Mouse (Mus musculus): ENCODE measurements around the gene Cyth1. TPM values are rescaled to one million over a fixed set of nuclear protein-coding genes. Genes with fewer than 3 reads are reported as not detected.

Gene Cyth1
- total and polyA plus RNA-seq, 3 experiments: 13.2 to 13.6 TPM; not detected in 1

DNA sequence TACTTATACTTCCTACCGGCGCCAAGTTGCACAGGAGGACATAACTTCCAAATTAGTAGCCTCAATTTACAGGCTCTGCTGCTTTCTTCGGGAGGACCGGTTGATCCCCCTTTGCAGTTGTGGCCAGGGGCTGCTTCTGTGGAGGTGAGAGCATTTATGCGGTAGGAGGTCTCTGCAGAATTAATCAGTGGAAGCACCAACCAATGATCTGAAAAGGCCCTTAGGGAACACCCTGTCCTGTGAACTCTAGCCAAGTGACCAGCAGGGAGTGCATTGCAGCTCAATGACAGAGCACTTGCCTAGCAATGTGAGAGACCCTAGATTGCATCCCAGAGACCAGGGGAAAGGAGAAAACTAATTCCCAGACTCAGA is 606 bp upstream of the Cyth1 start (continued):
- no peak for TF ChIP-seq SMC3 (IDR thresholded peaks at IDR 0.05; ENCODE audit: low read depth, low read length)
- TF ChIP-seq GATA1 (IDR thresholded peaks at IDR 0.05; ENCODE audit: low read depth, low read length): no peak
- TF ChIP-seq MYC (IDR thresholded peaks at IDR 0.05; ENCODE audit: low read depth, low read length): no peak
- no peak for TF ChIP-seq ZKSCAN1 (IDR thresholded peaks at IDR 0.05; ENCODE audit: low read depth, low read length)

DNA sequence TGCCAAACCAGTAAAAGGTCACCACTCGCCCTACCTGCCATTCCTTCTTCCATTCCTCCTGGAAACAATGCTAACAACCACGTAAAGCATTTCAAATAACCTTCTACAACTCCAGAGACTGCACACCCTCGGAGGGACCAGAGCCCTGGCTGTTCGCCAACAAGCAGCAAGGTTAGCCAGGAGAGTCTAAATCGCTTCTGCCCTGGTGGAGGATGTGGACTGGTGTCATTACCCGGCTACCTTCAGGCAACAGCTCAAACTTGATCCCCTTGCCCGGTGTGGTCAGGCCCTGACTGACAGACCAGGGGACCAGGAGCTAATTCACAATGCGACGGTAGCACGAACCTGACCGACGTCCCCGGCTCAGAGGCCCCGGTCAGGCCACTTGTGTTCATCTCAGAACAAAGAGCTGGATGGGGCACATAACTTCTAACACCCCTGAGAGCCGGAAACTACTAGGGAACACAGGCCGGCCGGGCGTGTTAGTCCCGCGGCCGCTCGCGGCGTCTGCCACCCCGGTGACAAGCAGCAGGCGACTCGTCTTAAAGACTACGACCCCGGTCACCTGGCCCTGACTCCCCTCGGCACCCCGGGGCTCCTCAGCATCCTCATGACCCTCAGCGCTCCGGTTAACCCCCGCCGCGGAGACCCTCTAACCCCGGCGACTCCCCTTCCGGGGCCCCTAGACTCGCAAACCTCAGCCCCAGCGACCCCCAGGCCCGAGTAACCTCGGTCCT is 865 bp downstream of the Cyth1 start:
- Histone ChIP-seq H3K27me3 (ENCODE audit: control insufficient read depth in 1 of 2, insufficient read depth in 2 of 2, low read length in 2 of 2) (no peaks in the 10 kb centered on the region), H3K27ac (ENCODE audit: control insufficient read depth, low read depth, low read length) (no peak overlapping the region), H3K4me1 (ENCODE audit: control insufficient read depth in 1 of 2, insufficient read depth in 2 of 2, low read length in 2 of 2) (peaks cover 17 to 31% of the 10 kb centered on the region in 2 experiments)

DNA sequence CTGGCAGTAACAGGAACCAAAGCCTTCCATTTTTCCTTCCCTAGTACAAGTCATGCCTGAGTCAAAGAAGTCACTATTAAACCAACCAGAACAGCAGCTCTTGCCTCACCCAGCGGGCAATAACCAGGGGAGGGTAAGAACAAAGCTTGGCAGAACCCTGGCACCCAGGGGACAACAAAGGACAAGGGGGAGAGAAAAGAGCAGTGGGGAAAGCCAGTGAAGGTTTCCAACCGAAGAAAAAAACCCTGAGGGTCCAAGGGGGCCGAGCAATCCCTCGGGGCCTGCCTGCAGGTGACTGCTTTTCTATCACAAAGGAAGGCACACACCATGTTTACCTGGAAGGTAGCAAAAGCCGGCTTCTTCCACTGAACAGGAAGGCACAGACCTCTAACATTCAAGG is 1.7 kb downstream of the Cyth1 start:
- Histone ChIP-seq H3K36me3 (ENCODE audit: control insufficient read depth in 1 of 2, insufficient read depth in 2 of 2, low read length in 2 of 2) (peaks cover 0 to 13% of the 10 kb centered on the region in 2 experiments; a peak in 2 of 4 replicates), H3K4me3 (ENCODE audit: control insufficient read depth in 1 of 2, insufficient read depth in 1 of 2, low read depth in 2 of 2, low read length in 2 of 2) (peak overlapping the region in 1 of 2 experiments; percentile 85; a peak in 1 of 4 replicates), H3K9ac (ENCODE audit: control insufficient read depth, low read depth, low read length, poor library complexity, severe bottlenecking) (no peak overlapping the region)

More for the DNA sequence above, 865 bp downstream of the Cyth1 start:
- peak; percentile 81 for DNase-seq (ENCODE audit: low read depth, low spot score)
- peaks cover 25% of the 10 kb centered on the region for H3K79me2 ChIP-seq (ENCODE audit: control insufficient read depth, insufficient read depth, low read length, poor library complexity)
- H3K9me3 ChIP-seq (replicated peaks; ENCODE audit: insufficient read depth, low read length): no peaks in the 10 kb centered on the region
- H3K9ac ChIP-seq (ENCODE audit: control insufficient read depth, low read depth, low read length, poor library complexity, severe bottlenecking): peak overlapping the region; percentile 80
- TF ChIP-seq SIN3A (IDR thresholded peaks at IDR 0.05; ENCODE audit: low read length): peak; percentile 62
- TF ChIP-seq MXI1 (IDR thresholded peaks at IDR 0.05; ENCODE audit: low read depth, low read length): 0 out of 2 replicates have a peak, but pooled peaks have one; percentile 16
- no peak for TF ChIP-seq MEF2A (IDR thresholded peaks at IDR 0.05; ENCODE audit: extremely low read depth, insufficient replicate concordance, low read depth, low read length, poor library complexity, severe bottlenecking)
- TF ChIP-seq UBTF (IDR thresholded peaks at IDR 0.05; ENCODE audit: borderline replicate concordance, insufficient read depth, low read depth, low read length): 0 out of 2 replicates have a peak, but pooled peaks have one; percentile 37
- TF ChIP-seq KAT2A (conservative IDR thresholded peaks at IDR 0.05; ENCODE audit: low read depth, low read length): no peak
- TF ChIP-seq TCF12 (IDR thresholded peaks at IDR 0.05; ENCODE audit: low read depth, low read length): no peak
- TF ChIP-seq GATA1 (IDR thresholded peaks at IDR 0.05; ENCODE audit: low read depth, low read length): no peak
- peaks cover 0 to 13% of the 10 kb centered on the region in 2 experiments; a peak in 2 of 4 replicates for H3K36me3 ChIP-seq (ENCODE audit: control insufficient read depth in 1 of 2, insufficient read depth in 2 of 2, low read length in 2 of 2)
- H3K4me3 ChIP-seq (ENCODE audit: control insufficient read depth in 1 of 2, insufficient read depth in 1 of 2, low read depth in 2 of 2, low read length in 2 of 2): peak overlapping the region; percentile 85

More for the DNA sequence above, 1.7 kb downstream of the Cyth1 start:
- peaks cover 25% of the 10 kb centered on the region for H3K79me2 ChIP-seq (ENCODE audit: control insufficient read depth, insufficient read depth, low read length, poor library complexity)
- no peaks in the 10 kb centered on the region for H3K27me3 ChIP-seq (ENCODE audit: control insufficient read depth in 1 of 2, insufficient read depth in 2 of 2, low read length in 2 of 2)
- TF ChIP-seq MYB (IDR thresholded peaks at IDR 0.05; ENCODE audit: low read depth, low read length) (no peak), RCOR1 (IDR thresholded peaks at IDR 0.05; ENCODE audit: low read depth, low read length) (no peak), USF2 (IDR thresholded peaks at IDR 0.05; ENCODE audit: borderline replicate concordance in 1 of 2, insufficient read depth in 1 of 2, low read depth in 1 of 2, low read length in 2 of 2) (no peak), GABPA (IDR thresholded peaks at IDR 0.05; ENCODE audit: low read depth, low read length) (no peak), E2F4 (IDR thresholded peaks at IDR 0.05; ENCODE audit: borderline replicate concordance, low read depth, low read length) (no peak)
- no peak overlapping the region for H3K27ac ChIP-seq (ENCODE audit: control insufficient read depth, low read depth, low read length)
- DNase-seq (ENCODE audit: low read depth, low spot score): no peak
- peaks cover 17 to 31% of the 10 kb centered on the region in 2 experiments for H3K4me1 ChIP-seq (ENCODE audit: control insufficient read depth in 1 of 2, insufficient read depth in 2 of 2, low read length in 2 of 2)
- H3K9me3 ChIP-seq (replicated peaks; ENCODE audit: insufficient read depth, low read length): no peaks in the 10 kb centered on the region

Measured in MEL (cell line).